Mouse (Mus musculus): Measurements from ENCODE around the gene Mrc2. TPM values are rescaled to one million over a fixed set of nuclear protein-coding genes. Genes with fewer than 3 reads are reported as not detected.

Gene Mrc2
- polyA plus RNA-seq, 1 experiment from 2014 or later, result 0.09 TPM

GRCm38 (mm10) chr11:105331129-105331528 is 38.7 kb downstream of the Mrc2 start:
- TF ChIP-seq CTCF (IDR thresholded peaks at IDR 0.05), result no peak
- ChIA-PET POLR2A (no interaction called here), CTCF (no interaction called here)
- no peak for DNase-seq (ENCODE audit: low read depth, low spot score)
- no peak for ATAC-seq
- H3K27me3 ChIP-seq, result no peaks in the 10 kb centered on the region
- in situ Hi-C loops (cut with MboI; ENCODE audit: low pct_unique_long_range_greater_than_20kb), result loop anchor here (25.0 kb wide), 1 partner anchor 681 kb away; the partner anchor contains the start of gene Kcnh6

DNA sequence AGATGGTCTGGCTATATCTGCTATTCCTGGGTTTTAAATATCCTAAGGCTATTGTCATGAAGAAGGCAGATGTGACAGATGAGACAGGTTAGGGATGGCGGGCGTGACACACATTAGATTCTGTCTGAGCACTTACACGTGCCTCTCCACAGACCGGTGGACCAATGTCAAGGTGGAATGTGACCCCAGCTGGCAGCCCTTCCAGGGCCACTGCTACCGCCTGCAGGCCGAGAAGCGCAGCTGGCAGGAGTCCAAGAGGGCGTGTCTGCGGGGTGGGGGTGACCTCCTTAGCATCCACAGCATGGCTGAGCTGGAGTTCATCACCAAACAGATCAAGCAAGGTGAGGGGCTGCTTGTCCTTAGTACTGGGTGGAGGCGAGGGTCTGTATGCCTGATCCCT is 39.3 kb downstream of the Mrc2 start:
- TF ChIP-seq CTCF (IDR thresholded peaks at IDR 0.05), result no peak
- H3K27me3 ChIP-seq, result no peaks in the 10 kb centered on the region
- POLR2A ChIA-PET, result no interaction called here
- in situ Hi-C loops (cut with MboI; ENCODE audit: low pct_unique_long_range_greater_than_20kb), result loop anchor here (25.0 kb wide), 1 partner anchor 681 kb away; the partner anchor contains the start of gene Kcnh6
- DNase-seq (ENCODE audit: low read depth, low spot score) (no peak), ATAC-seq (no peak)
- CTCF ChIA-PET, result no interaction called here

DNA sequence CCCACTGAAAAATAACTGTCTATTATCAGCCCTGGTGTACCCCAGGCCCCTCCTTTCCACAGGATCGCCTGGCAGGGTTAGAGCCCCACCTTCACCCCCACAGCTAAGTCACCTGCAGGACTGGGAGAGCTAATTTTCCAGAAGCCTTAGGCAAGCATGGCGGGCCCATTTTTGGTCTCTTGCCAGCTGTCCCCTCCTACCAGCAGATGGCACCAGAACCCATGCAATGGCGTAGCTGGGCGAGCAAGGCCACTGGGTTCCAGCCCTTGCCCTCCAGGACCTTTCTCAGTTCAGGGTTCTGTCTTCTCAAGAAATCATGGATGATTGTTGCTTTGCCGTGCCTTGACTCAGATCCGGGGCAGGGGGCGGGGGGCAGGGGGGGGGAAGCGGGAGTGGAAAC is 40.0 kb downstream of the Mrc2 start:
- ATAC-seq (no peak), DNase-seq (ENCODE audit: low read depth, low spot score) (no peak)
- CTCF ChIA-PET, result interaction anchor here (1.3 kb wide), 1 partner anchor 578 kb away, joined by 4 read pairs; no protein-coding TSS in a partner anchor
- TF ChIP-seq CTCF (IDR thresholded peaks at IDR 0.05), result no peak
- H3K27me3 ChIP-seq, result no peaks in the 10 kb centered on the region
- in situ Hi-C loops (cut with MboI; ENCODE audit: low pct_unique_long_range_greater_than_20kb), result loop anchor here (25.0 kb wide), 1 partner anchor 680 kb away; the partner anchor contains the start of gene Kcnh6
- POLR2A ChIA-PET, result no interaction called here

GRCm38 (mm10) chr11:105333867-105334670 is 41.6 kb downstream of the Mrc2 start:
- ATAC-seq, result no peak
- in situ Hi-C loops (cut with MboI; ENCODE audit: low pct_unique_long_range_greater_than_20kb), result loop anchor here (25.0 kb wide), 1 partner anchor 678 kb away; the partner anchor contains the start of gene Kcnh6

DNA sequence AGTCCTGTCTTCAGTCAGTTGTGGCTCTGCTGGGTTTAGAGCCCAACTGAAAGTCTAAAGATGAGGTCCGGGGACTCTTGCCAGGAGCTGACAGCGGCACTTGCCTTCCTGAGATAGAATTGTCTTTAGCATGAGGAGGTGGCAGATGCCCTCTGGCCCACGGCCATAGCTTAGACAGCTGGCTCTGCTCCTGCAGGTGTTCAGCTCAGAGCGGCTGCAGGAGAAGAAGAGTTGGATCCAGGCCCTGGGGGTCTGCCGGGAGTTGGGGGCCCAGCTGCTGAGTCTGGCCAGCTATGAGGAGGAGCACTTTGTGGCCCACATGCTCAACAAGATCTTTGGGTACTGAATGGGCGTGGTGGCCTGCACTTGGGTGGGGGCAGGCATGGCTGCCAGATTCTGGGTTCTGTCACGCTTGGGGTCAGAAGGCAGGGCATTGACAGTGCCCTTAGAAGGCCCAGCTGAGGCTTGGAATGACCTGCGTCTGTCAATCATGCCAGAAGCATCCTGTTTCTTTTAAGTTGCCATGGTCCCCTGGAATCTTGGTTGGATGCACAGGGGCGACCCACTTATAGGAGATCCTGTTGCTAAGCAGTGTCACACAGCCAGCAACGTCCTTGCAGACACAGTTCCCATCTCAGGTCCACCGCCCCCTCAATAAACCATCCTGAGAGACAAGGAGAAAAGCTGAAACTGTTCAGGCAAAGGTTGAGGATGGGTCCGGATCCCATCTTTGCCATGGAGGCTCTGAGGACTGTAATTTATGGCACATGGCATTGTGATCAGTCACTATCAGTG is 46.4 kb downstream of the Mrc2 start:
- DNase-seq (ENCODE audit: low read depth, low spot score), result no peak

More at GRCm38 (mm10) chr11:105333867-105334670, 41.6 kb downstream of the Mrc2 start:
- DNase-seq (ENCODE audit: low read depth, low spot score), result no peak
- no peaks in the 10 kb centered on the region for H3K27me3 ChIP-seq
- ChIA-PET CTCF (no interaction called here), POLR2A (no interaction called here)
- no peak for TF ChIP-seq CTCF (IDR thresholded peaks at IDR 0.05)

DNA sequence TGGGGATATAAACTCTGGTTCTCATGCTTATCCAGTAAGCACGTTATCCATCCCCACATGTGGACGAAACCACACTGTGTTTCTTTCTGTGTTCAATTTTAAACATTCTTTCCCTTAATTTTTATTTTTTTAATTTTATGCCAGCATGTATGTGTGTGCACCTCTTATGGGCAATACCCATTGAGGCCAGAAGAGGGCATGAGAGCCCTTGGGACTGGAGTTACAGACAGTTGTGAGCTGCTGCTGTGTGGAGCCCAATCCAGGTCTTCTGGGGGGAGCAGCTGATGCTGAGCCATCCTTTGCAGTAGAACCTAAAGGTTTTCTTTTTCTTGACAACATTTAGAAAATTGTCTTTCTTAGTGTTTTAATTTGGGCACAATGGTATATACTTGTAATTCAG is 52.8 kb downstream of the Mrc2 start:
- POLR2A ChIA-PET, result interaction anchor here (0.6 kb wide), 1 partner anchor 513 kb away, joined by 3 read pairs; no protein-coding TSS in a partner anchor
- TF ChIP-seq CTCF (IDR thresholded peaks at IDR 0.05), result no peak
- DNase-seq (ENCODE audit: low read depth, low spot score) (no peak), ATAC-seq (no peak)
- in situ Hi-C loops (cut with MboI; ENCODE audit: low pct_unique_long_range_greater_than_20kb), result loop anchor here (5.0 to 25.0 kb wide), 3 partner anchors 247 to 667 kb away; partner anchors contain the start of gene Kcnh6
- no peaks in the 10 kb centered on the region for H3K27me3 ChIP-seq
- CTCF ChIA-PET, result interaction anchor here (1.0 to 3.5 kb wide), 7 partner anchors 82 to 567 kb away, joined by 3 to 10 read pairs (median 3); no protein-coding TSS in a partner anchor

More for the DNA sequence above, 46.4 kb downstream of the Mrc2 start:
- in situ Hi-C loops (cut with MboI; ENCODE audit: low pct_unique_long_range_greater_than_20kb), result loop anchor here (25.0 kb wide), 1 partner anchor 674 kb away; the partner anchor contains the start of gene Kcnh6
- ATAC-seq, result no peak
- no peak for TF ChIP-seq CTCF (IDR thresholded peaks at IDR 0.05)
- no peaks in the 10 kb centered on the region for H3K27me3 ChIP-seq
- ChIA-PET POLR2A (interaction anchor here (1.1 kb wide), 1 partner anchor 58 kb away, joined by 4 read pairs; no protein-coding TSS in a partner anchor), CTCF (interaction anchor here (2.7 kb wide), 1 partner anchor 573 kb away, joined by 9 read pairs; no protein-coding TSS in a partner anchor)

- no peaks in the 10 kb centered on the region for H3K27me3 ChIP-seq
- ChIA-PET POLR2A (no interaction called here), CTCF (interaction anchor here (0.8 to 4.1 kb wide), 10 partner anchors 9 to 563 kb away, joined by 3 to 34 read pairs (median 4); no protein-coding TSS in a partner anchor)
- in situ Hi-C loops (cut with MboI; ENCODE audit: low pct_unique_long_range_greater_than_20kb), result loop anchor here (5.0 to 25.0 kb wide), 3 partner anchors 245 to 665 kb away; partner anchors contain the start of gene Kcnh6
- ATAC-seq (peak; percentile 75), DNase-seq (ENCODE audit: low read depth, low spot score) (peak; percentile 37)
- peak; percentile 98 for TF ChIP-seq CTCF (IDR thresholded peaks at IDR 0.05)
Observed at GRCm38 (mm10) chr11:105347162-105348161, 55.0 kb downstream of the Mrc2 start.

DNA sequence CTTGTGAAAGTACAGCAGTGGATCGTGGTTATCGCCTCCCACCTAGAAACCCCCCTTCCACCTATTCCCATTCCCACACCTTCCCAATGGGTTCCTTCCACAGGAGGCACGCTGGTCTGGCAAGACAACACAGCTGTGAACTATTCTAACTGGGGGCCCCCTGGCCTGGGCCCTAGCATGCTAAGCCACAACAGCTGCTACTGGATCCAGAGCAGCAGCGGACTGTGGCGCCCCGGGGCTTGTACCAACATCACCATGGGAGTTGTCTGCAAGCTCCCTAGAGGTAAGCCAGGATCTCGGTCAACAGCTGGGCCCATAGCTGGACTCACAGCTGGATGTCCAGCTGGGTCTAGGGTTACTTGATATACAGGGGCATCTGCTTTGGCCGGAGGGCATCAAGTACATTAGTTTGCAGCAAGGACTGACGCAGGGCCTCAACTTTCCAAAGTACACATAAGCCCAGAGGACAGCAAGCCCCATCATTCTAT is 56.1 kb downstream of the Mrc2 start:
- ATAC-seq, result no peak
- no peak for DNase-seq (ENCODE audit: low read depth, low spot score)
- no peak for TF ChIP-seq CTCF (IDR thresholded peaks at IDR 0.05)
- H3K27me3 ChIP-seq, result no peaks in the 10 kb centered on the region
- ChIA-PET CTCF (interaction anchor here (0.9 to 4.1 kb wide), 9 partner anchors 8 to 562 kb away, joined by 3 to 34 read pairs (median 4); no protein-coding TSS in a partner anchor), POLR2A (no interaction called here)
- in situ Hi-C loops (cut with MboI; ENCODE audit: low pct_unique_long_range_greater_than_20kb), result loop anchor here (5.0 to 25.0 kb wide), 3 partner anchors 244 to 664 kb away; partner anchors contain the start of gene Kcnh6

- in situ Hi-C loops (cut with MboI; ENCODE audit: low pct_unique_long_range_greater_than_20kb), result loop anchor here (5.0 to 25.0 kb wide), 3 partner anchors 242 to 662 kb away; partner anchors contain the start of gene Kcnh6
- no peak for ATAC-seq
- ChIA-PET POLR2A (no interaction called here), CTCF (interaction anchor here (1.3 to 4.1 kb wide), 2 partner anchors 554 to 561 kb away, joined by 4 to 34 read pairs; no protein-coding TSS in a partner anchor)
- DNase-seq (ENCODE audit: low read depth, low spot score), result no peak
- no peak for TF ChIP-seq CTCF (IDR thresholded peaks at IDR 0.05)
- no peaks in the 10 kb centered on the region for H3K27me3 ChIP-seq
Observed at GRCm38 (mm10) chr11:105349780-105350324, 57.4 kb downstream of the Mrc2 start.
